Mouse (Mus musculus): ENCODE measurements around the gene Itpka. TPM values are rescaled to one million over a fixed set of nuclear protein-coding genes. Genes with fewer than 3 reads are reported as not detected.
A peak's percentile ranks its signal among the peaks of the same experiment; 100 is the strongest.
"Not testable (repeated sequence)": the region's sequence is repeated elsewhere in the genome, so short reads cannot be mapped to it uniquely, and the experiment has no call there.

The Itpka gene
- polyA plus RNA-seq (2016; fragmentation: Nextera tagmentation; extraction: Ambion mirVana), result 0.73 and 1.4 TPM in 2 replicates

DNA sequence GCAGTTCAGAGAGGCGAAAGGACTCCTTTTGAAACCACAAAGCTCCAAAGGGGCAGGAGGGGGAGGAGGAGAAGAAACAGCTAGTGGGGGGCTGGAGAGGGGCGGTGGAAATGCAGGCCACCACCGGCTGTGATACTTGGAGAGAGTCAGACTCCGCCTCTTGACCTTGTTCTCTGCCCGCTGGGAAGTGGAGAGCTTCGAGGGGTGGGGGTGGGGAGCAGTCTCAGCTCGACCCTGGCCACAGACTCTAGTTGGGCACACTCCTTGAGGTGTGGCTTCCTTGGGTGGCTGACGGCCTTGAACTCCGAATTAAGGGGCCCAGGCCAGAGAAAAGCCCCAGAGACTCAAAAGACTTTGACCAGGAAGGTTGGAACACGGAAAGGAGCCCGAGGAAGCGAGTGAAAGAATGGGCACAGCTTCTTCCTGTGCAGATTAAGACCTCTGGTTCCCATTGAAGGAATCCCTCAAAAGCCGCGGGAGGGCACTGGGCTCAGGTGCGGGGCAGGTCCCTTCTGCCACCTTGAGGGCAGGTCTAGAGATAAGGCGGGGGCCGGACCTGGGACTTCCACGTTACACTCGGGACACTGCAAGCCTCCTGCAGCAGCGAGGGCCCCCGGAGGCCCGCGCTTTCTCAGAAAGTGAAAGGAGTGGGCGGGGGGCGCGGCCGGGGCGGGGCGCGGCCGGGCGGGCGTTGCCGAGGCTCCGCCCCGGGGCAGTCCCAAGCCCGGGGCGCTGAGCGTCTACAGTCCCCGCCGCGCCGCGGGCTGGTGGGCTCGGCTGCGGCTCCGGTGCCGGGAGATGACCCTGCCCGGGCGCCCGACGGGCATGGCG lies at the start of gene Itpka:
TSS of gene Itpka (plus strand) at position 757 of the 831 bp plus-strand sequence.
- peaks cover 100% of the 10 kb centered on the region for H3K27me3 ChIP-seq (ENCODE audit: low read depth, poor library complexity, severe bottlenecking)
- peak; percentile 84 for DNase-seq (ENCODE audit: low spot score)
- H3K4me3 ChIP-seq, result peak within 1 kb of the TSS; percentile 68
- no peaks in the 10 kb centered on the region for H3K36me3 ChIP-seq
- H3K9me3 ChIP-seq (replicated peaks), result no peaks in the 10 kb centered on the region
- peaks cover 48% of the 10 kb centered on the region for H3K4me1 ChIP-seq
- under 1% methylated on average over 53 of the region's 53 CpGs for WGBS
- peak within 1 kb of the TSS; percentile 91 for H3K27ac ChIP-seq (replicated peaks)

DNA sequence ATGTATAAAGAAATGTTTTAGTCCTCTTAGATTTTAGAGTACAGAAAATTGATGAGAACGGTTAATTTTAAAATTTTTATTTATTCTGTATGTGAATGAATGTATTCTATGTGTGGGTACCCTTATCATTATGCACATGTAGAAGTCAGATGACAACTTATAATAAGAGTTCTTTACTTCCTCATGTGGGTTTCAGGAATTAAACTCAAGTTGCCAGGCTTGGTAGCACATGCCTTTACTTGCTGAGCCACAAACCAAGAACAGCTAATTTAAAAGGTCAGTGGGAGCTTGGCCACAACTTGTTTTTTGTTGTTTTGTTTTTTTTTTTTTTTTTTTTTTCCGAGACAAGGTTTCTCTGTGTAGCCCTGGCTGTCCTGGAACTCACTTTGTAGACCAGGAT lies 47.3 kb upstream of the Itpka start:
- Histone ChIP-seq H3K4me3 (no peak overlapping the region), H3K27ac (replicated peaks) (no peak overlapping the region), H3K36me3 (peaks cover 53% of the 10 kb centered on the region), H3K27me3 (ENCODE audit: low read depth, poor library complexity, severe bottlenecking) (no peaks in the 10 kb centered on the region), H3K4me1 (no peaks in the 10 kb centered on the region), H3K9me3 (replicated peaks) (no peaks in the 10 kb centered on the region)
- DNase-seq (ENCODE audit: low spot score), result no peak
- 98% methylated on average over 2 of the region's 2 CpGs for WGBS

DNA sequence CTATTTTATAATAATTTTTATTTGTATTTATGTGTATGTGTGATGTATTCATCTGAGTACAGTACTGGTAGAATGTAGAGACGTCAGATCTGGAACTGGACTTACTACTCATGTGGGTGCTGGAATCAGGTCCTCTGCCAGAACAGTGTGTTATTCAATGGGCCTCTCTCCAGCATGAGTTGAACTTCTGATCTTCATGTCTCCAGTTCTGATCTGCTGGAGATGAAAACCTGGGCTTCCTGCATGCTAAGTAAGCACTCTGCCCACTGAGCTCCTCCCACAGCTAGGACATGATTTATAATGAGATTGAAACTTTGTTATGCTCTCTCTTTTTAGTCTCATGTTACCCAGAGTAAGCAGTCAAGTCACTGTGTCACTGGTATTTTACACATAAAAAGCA lies 46.0 kb upstream of the Itpka start:
- Histone ChIP-seq H3K36me3 (peaks cover 63% of the 10 kb centered on the region), H3K4me3 (no peak overlapping the region), H3K9me3 (replicated peaks) (no peaks in the 10 kb centered on the region), H3K27ac (replicated peaks) (no peak overlapping the region), H3K4me1 (no peaks in the 10 kb centered on the region), H3K27me3 (ENCODE audit: low read depth, poor library complexity, severe bottlenecking) (no peaks in the 10 kb centered on the region)
- DNase-seq (ENCODE audit: low spot score), result no peak
- WGBS, result 82% methylated on average over 1 of the region's 1 CpGs

DNA sequence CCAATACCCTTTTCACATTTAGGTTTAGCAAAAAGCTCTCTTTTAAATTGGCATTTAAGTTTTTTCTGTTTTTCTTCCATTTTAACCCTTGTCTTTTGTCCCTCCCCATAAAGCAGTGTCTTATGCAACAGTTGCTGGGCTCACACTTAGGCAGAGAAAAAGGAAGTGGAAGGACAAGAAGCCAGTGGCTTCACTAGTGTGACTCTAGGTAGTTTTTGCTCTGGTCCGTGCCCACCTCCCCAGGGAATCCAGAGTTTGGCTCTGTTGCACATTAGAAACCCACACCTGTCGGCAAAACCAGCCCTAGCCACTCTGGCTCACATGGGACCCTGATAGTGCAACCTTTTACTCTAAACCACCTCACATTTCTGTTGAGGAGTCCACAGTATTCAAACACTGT lies 43.7 kb upstream of the Itpka start:
- DNase-seq (ENCODE audit: low spot score), result no peak
- Histone ChIP-seq H3K36me3 (peaks cover 69% of the 10 kb centered on the region), H3K4me1 (no peaks in the 10 kb centered on the region), H3K4me3 (no peak overlapping the region), H3K27ac (replicated peaks) (no peak overlapping the region), H3K9me3 (replicated peaks) (no peaks in the 10 kb centered on the region), H3K27me3 (ENCODE audit: low read depth, poor library complexity, severe bottlenecking) (no peaks in the 10 kb centered on the region)
- WGBS, result 94% methylated on average over 2 of the region's 2 CpGs

DNA sequence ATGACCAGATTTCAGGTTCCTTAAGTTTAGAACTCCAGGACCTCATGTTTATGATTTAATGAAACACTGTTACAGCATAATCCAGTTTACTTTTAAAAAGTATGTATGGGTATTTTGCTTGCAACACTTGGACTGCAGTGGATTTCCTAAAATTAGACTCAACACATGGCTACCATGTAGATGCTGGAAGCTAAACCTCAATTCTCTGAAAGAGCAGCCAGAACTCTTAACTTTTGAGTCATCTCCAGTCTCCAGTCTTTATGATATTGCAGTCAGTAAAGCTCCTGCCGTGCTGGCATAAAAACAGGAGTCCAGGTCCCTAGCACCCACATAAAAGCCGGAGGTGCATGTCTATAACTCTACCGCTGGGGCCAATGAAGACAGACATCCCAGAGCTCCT lies 42.2 kb upstream of the Itpka start:
- 94% methylated on average over 3 of the region's 3 CpGs for WGBS
- Histone ChIP-seq H3K27ac (replicated peaks) (no peak overlapping the region), H3K36me3 (peaks cover 67% of the 10 kb centered on the region), H3K27me3 (ENCODE audit: low read depth, poor library complexity, severe bottlenecking) (no peaks in the 10 kb centered on the region), H3K9me3 (replicated peaks) (no peaks in the 10 kb centered on the region), H3K4me1 (no peaks in the 10 kb centered on the region), H3K4me3 (no peak overlapping the region)
- no peak for DNase-seq (ENCODE audit: low spot score)

DNA sequence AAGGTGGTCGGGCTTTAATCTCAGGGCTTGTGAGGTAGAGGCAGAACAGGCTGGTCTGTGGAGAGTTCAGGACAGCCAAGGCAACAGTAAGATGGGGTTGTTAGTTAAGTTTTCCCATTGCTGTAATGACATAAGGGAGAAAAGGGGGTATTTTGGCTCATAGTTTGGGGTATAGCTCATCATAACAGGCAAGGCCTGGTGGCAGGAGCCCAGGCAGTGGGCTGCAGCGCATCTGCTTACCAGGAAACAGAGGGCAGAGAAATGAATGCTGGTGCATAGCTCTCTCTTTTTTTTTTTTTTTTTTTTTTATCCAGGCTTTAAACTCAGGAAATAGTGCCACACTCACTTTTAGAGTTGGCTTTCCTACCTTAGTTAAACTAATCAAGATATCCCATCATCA lies 39.0 kb upstream of the Itpka start:
- no peak for DNase-seq (ENCODE audit: low spot score)
- Histone ChIP-seq H3K27me3 (ENCODE audit: low read depth, poor library complexity, severe bottlenecking) (no peaks in the 10 kb centered on the region), H3K4me1 (no peaks in the 10 kb centered on the region), H3K4me3 (no peak overlapping the region), H3K36me3 (peaks cover 80% of the 10 kb centered on the region), H3K27ac (replicated peaks) (no peak overlapping the region), H3K9me3 (replicated peaks) (no peaks in the 10 kb centered on the region)
- WGBS, result 98% methylated on average over 2 of the region's 2 CpGs

DNA sequence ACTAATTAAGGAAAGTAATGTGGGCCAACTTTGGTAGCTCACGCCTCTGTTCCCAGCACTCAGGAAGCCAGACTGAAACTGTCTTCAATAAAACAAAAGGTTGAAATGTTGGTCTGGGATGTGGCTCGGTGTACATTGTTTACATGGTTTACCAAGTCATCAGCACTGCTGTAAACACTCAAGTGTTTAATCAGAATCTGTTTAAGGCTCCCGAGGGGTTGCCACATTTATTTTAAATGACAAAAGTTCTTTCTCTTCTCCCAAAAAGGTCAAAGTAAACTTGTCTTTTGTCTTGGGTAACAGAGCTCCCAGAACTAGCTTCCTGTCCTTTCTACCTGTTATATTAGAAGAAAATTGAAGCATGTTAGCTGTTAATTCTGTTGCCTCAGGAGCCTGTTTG lies 34.5 kb upstream of the Itpka start:
- Histone ChIP-seq H3K4me1 (no peaks in the 10 kb centered on the region), H3K9me3 (replicated peaks) (no peaks in the 10 kb centered on the region), H3K27ac (replicated peaks) (no peak overlapping the region), H3K27me3 (ENCODE audit: low read depth, poor library complexity, severe bottlenecking) (no peaks in the 10 kb centered on the region), H3K4me3 (no peak overlapping the region), H3K36me3 (peaks cover 94% of the 10 kb centered on the region)
- WGBS, result 88% methylated on average over 3 of the region's 3 CpGs
- no peak for DNase-seq (ENCODE audit: low spot score)

DNA sequence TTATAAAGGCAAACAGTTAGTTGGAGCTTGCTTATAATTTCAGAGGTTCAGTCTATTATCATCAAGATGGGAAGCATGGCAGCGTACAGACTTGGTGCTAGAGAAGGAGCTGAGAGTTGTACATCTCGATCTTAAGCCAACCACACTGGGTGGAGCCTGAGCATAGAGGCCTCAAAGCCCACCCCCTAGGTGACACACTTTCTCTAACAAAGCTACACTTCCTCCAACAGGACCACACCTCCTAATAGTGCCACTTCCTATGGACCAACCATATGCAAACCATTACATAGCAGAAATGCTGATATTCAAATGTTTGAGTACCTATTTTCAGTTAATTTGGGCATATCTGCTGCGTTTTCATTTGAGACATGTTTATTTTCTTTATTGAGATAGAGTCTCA lies 32.1 kb upstream of the Itpka start:
- Histone ChIP-seq H3K27ac (replicated peaks) (no peak overlapping the region), H3K9me3 (replicated peaks) (no peaks in the 10 kb centered on the region), H3K27me3 (ENCODE audit: low read depth, poor library complexity, severe bottlenecking) (no peaks in the 10 kb centered on the region), H3K4me1 (no peaks in the 10 kb centered on the region), H3K36me3 (peaks cover 96% of the 10 kb centered on the region), H3K4me3 (no peak overlapping the region)
- WGBS, result 93% methylated on average over 3 of the region's 3 CpGs
- no peak for DNase-seq (ENCODE audit: low spot score)

DNA sequence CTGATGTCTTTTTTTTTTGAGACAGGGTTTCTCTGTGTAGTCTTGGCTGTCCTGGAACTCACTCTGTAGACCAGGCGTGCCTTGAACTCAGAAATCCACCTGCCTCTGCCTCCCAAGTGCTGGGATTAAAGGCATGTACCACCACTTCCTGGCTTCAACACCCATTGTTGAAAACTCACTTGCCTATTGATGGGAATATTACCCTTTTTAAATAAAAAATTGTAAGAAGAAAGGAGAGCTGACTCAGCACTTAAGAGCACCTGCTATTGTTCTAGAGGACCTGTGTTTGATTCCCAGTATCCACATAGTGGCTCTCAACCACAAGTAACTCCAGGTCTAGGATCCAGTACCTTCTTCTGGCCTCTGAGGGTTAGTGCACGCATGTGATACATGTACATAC lies 26.3 kb upstream of the Itpka start:
- 89% methylated on average over 2 of the region's 2 CpGs for WGBS
- H3K36me3 ChIP-seq, result peaks cover 98% of the 10 kb centered on the region
- not testable (repeated sequence) for H3K4me3 ChIP-seq; H3K9me3 ChIP-seq (replicated peaks); DNase-seq (ENCODE audit: low spot score); H3K27me3 ChIP-seq (ENCODE audit: low read depth, poor library complexity, severe bottlenecking); H3K27ac ChIP-seq (replicated peaks); H3K4me1 ChIP-seq

DNA sequence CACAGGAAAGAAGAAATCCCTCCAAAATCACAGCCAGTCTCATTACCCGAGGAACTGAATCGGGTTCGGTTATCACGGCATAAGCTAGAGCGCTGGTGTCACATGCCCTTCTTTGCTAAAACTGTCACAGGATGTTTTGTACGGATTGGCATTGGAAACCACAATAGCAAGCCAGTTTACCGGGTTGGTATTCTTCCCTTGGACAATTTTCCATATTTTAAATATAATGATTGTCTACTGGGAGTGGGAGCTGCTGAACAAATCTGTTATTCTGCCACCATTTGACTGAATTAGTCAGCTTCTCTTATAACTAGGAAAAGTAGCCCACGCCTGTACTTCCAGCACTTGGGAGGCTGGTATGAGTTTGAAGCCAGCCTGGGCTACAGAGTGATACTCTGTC lies 21.1 kb upstream of the Itpka start:
- H3K36me3 ChIP-seq, result peaks cover 99% of the 10 kb centered on the region
- no peaks in the 10 kb centered on the region for H3K27me3 ChIP-seq (ENCODE audit: low read depth, poor library complexity, severe bottlenecking)
- WGBS, result 95% methylated on average over 8 of the region's 8 CpGs
- H3K4me3 ChIP-seq, result no peak overlapping the region
- H3K9me3 ChIP-seq (replicated peaks), result no peaks in the 10 kb centered on the region
- no peak for DNase-seq (ENCODE audit: low spot score)
- H3K4me1 ChIP-seq, result no peaks in the 10 kb centered on the region
- no peak overlapping the region for H3K27ac ChIP-seq (replicated peaks)

DNA sequence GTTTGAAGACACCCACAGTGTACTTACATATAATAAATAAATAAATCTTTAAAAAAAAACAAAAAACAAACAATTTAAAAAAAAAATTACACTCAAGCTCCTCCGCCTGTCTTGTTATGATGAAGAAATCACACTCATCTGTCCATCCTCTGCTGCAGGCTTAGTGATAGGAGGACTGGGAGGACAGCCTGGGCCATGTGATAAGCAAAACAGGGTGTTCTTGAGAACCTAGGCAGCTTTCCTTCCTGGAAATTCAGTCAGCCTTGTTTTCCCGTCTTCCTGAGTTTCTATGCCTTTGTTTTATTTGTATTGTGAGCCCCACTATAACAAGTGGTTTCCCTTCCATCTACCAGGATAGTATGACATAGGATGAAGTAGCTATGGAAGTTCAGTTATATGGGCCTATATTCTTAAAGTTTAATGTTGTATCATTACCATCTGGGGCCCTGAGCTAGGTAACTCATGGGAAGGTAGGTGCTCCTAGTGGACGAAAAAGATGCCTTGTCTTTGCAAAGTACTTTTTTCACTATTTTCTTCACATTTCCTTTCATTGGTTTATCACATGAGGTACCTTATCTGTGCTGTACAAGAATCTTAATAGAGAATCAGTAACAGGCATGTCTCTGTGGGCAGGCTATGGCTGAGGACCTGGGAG lies 14.2 kb upstream of the Itpka start:
- H3K9me3 ChIP-seq (replicated peaks), result no peaks in the 10 kb centered on the region
- 87% methylated on average over 3 of the region's 3 CpGs for WGBS
- no peaks in the 10 kb centered on the region for H3K4me1 ChIP-seq
- H3K36me3 ChIP-seq, result peaks cover 100% of the 10 kb centered on the region
- H3K27me3 ChIP-seq (ENCODE audit: low read depth, poor library complexity, severe bottlenecking), result no peaks in the 10 kb centered on the region
- no peak overlapping the region for H3K4me3 ChIP-seq
- no peak overlapping the region for H3K27ac ChIP-seq (replicated peaks)
- DNase-seq (ENCODE audit: low spot score), result no peak

DNA sequence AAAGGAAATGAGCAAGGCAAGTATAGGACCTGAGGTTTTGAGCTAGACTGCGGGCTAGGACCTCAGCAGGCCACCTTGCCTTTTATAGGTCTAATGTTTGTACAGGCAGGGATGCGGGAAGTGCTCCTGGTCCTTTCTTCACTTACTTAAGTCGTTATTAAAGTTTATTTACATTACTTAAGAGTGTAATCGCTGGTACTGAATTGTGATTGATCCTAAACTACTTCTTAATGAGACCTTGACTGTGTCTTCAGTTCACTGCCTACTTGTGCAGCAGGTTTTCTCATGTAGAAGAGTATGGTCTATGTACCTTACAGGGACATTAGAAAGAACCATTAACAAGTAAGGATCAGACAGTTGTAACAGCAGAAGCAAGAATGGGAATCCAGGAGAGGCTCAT lies 11.4 kb upstream of the Itpka start:
- no peak for DNase-seq (ENCODE audit: low spot score)
- peaks cover 100% of the 10 kb centered on the region for H3K36me3 ChIP-seq
- no peaks in the 10 kb centered on the region for H3K9me3 ChIP-seq (replicated peaks)
- no peak overlapping the region for H3K4me3 ChIP-seq
- H3K27me3 ChIP-seq (ENCODE audit: low read depth, poor library complexity, severe bottlenecking), result peaks cover 4% of the 10 kb centered on the region; the same call in 1 of the 2 replicates
- 94% methylated on average over 4 of the region's 4 CpGs for WGBS
- no peaks in the 10 kb centered on the region for H3K4me1 ChIP-seq
- H3K27ac ChIP-seq (replicated peaks), result no peak overlapping the region

DNA sequence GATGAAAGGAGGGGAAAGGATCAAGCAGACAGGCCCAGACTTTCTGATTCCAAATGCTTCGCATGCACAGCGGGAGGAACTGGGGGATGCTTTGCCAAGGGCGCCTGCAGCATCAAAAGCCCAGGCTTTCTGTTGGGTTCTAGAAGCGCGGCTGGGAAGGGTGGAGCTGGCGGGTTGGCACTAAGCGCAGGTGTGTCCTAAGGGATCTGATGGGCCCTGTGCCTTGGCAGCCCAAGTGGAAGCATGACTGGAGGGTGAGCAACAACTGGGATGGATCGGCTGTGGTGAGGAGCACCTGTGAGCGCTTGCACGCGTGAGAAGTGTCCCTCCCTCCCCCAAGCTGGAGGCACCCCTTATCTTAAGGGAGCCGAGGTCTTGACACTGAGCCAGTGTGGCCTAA lies 5.0 kb upstream of the Itpka start:
- WGBS, result 27% methylated on average over 12 of the region's 12 CpGs
- no peak overlapping the region for H3K27ac ChIP-seq (replicated peaks)
- no peak for DNase-seq (ENCODE audit: low spot score)
- H3K4me3 ChIP-seq, result no peak overlapping the region
- H3K9me3 ChIP-seq (replicated peaks), result no peaks in the 10 kb centered on the region
- peaks cover 18% of the 10 kb centered on the region for H3K4me1 ChIP-seq
- peaks cover 40% of the 10 kb centered on the region for H3K36me3 ChIP-seq
- peaks cover 67% of the 10 kb centered on the region for H3K27me3 ChIP-seq (ENCODE audit: low read depth, poor library complexity, severe bottlenecking)
